Mouse (Mus musculus) kidney, postnatal 25 days (tissue): ENCODE measurements around the gene Dnajc8.
"Not testable (repeated sequence)": the region's sequence is repeated elsewhere in the genome, so short reads cannot be mapped to it uniquely, and the experiment has no call there.

ENCODE experiments used
- DNase-seq, 2 experiments: peaks; one replicate each; pipeline ENCODE4 v3.0.0; 2021; ENCODE audit warnings: mixed read lengths in 2 of 2

Gene Dnajc8

GRCm38 (mm10) chr4:132515369-132516155, 19.8 kb upstream of the Dnajc8 start:
- peak; percentile 96 to 99 for DNase-seq

GRCm38 (mm10) chr4:132518066-132518465, 17.3 kb upstream of the Dnajc8 start:
- DNase-seq, result peak; percentile 73 to 82

- no peak for DNase-seq
Measured at GRCm38 (mm10) chr4:132519188-132519587, 16.2 kb upstream of the Dnajc8 start.

- no peak for DNase-seq
Measured at GRCm38 (mm10) chr4:132524321-132524741, 11.0 kb upstream of the Dnajc8 start.

- DNase-seq, result no peak
Measured at GRCm38 (mm10) chr4:132524808-132525207, 10.5 kb upstream of the Dnajc8 start.

- no peak for DNase-seq
Measured at GRCm38 (mm10) chr4:132526678-132527077, 8.7 kb upstream of the Dnajc8 start.

- no peak for DNase-seq
Measured at GRCm38 (mm10) chr4:132527917-132528522, 7.3 kb upstream of the Dnajc8 start.

- DNase-seq, result no peak
Measured at GRCm38 (mm10) chr4:132529344-132529743, 6.0 kb upstream of the Dnajc8 start.

GRCm38 (mm10) chr4:132530033-132530804, 5.1 kb upstream of the Dnajc8 start:
- DNase-seq, result no peak

GRCm38 (mm10) chr4:132532496-132532895, 2.9 kb upstream of the Dnajc8 start:
- DNase-seq, result peak; percentile 53 to 71

- peak; percentile 96 for DNase-seq
Measured at GRCm38 (mm10) chr4:132532981-132533916, 2.1 kb upstream of the Dnajc8 start, which contains the start of gene Atpif1. Gene Atpif1, minus strand, starts transcription at chr4:132533659.

- no peak for DNase-seq
Measured at GRCm38 (mm10) chr4:132539481-132539880, 4.1 kb downstream of the Dnajc8 start.

GRCm38 (mm10) chr4:132541413-132541812, 6.1 kb downstream of the Dnajc8 start:
- no peak for DNase-seq

GRCm38 (mm10) chr4:132542724-132543123, 7.4 kb downstream of the Dnajc8 start:
- DNase-seq, result no peak

- peak; percentile 71 to 89 for DNase-seq
Measured at GRCm38 (mm10) chr4:132545851-132546250, 10.5 kb downstream of the Dnajc8 start.

GRCm38 (mm10) chr4:132554221-132554620, 18.9 kb downstream of the Dnajc8 start:
- DNase-seq, result no peak

- no peak for DNase-seq
Measured at GRCm38 (mm10) chr4:132554653-132555052, 19.3 kb downstream of the Dnajc8 start.

- DNase-seq, result not testable (repeated sequence)
Measured at GRCm38 (mm10) chr4:132555550-132555949, 20.2 kb downstream of the Dnajc8 start.

- no peak for DNase-seq
Measured at GRCm38 (mm10) chr4:132563261-132563660, 27.9 kb downstream of the Dnajc8 start.

- peak; percentile 40 to 58 for DNase-seq
Measured at GRCm38 (mm10) chr4:132563965-132564364, 28.6 kb downstream of the Dnajc8 start, which contains the start of gene Ptafr. Gene Ptafr, plus strand, starts transcription at chr4:132564067.

GRCm38 (mm10) chr4:132565089-132565747, 29.9 kb downstream of the Dnajc8 start:
- DNase-seq, result no peak
